Mouse (Mus musculus): ENCODE results near the gene Gfra1. TPM values are rescaled to one million over a fixed set of nuclear protein-coding genes. Genes with fewer than 3 reads are reported as not detected.

Gene Gfra1
- polyA plus RNA-seq, 1 experiment from 2014 or later: 39.8 TPM

- Histone ChIP-seq H3K9me3 (no peaks in the 10 kb centered on the region), H3K4me1 (replicated peaks) (peaks cover 20% of the 10 kb centered on the region), H3K27ac (replicated peaks) (no peak overlapping the region), H3K9ac (no peak overlapping the region), H3K4me2 (no peak overlapping the region), H3K4me3 (no peak overlapping the region), H3K27me3 (no peaks in the 10 kb centered on the region), H3K36me3 (no peaks in the 10 kb centered on the region)
- ATAC-seq (ENCODE audit: low FRiP score, low read depth): no peak
- WGBS: 82% methylated on average over 4 of the region's 4 CpGs
These were observed 16.9 kb downstream of the Gfra1 start for GRCm38 (mm10) chr19:58438762-58439161.

- no peak for ATAC-seq (ENCODE audit: low FRiP score, low read depth)
- WGBS: 42% methylated on average over 10 of the region's 10 CpGs
- no peak overlapping the region for H3K4me2 ChIP-seq
- no peaks in the 10 kb centered on the region for H3K9me3 ChIP-seq
- H3K27me3 ChIP-seq: no peaks in the 10 kb centered on the region
- H3K36me3 ChIP-seq: no peaks in the 10 kb centered on the region
- H3K27ac ChIP-seq (replicated peaks): no peak overlapping the region
- H3K4me1 ChIP-seq (replicated peaks): peaks cover 10% of the 10 kb centered on the region; the same call in 1 of the 2 replicates
- H3K4me3 ChIP-seq: no peak overlapping the region
- no peak overlapping the region for H3K9ac ChIP-seq
These were observed 18.2 kb downstream of the Gfra1 start for GRCm38 (mm10) chr19:58437441-58438071.

- no peak for ATAC-seq (ENCODE audit: low FRiP score, low read depth)
- 81% methylated on average over 3 of the region's 3 CpGs for WGBS
- H3K27ac ChIP-seq (replicated peaks): no peak overlapping the region
- 0 out of 2 replicates have a peak, but pooled peaks cover 8% of the 10 kb centered on the region for H3K4me1 ChIP-seq (replicated peaks)
- no peaks in the 10 kb centered on the region for H3K27me3 ChIP-seq
- H3K9ac ChIP-seq: no peak overlapping the region
- H3K9me3 ChIP-seq: no peaks in the 10 kb centered on the region
- H3K36me3 ChIP-seq: no peaks in the 10 kb centered on the region
- H3K4me2 ChIP-seq: no peak overlapping the region
- H3K4me3 ChIP-seq: no peak overlapping the region
These were observed 18.8 kb downstream of the Gfra1 start for GRCm38 (mm10) chr19:58436874-58437273.

- no peak overlapping the region for H3K4me3 ChIP-seq
- H3K9me3 ChIP-seq: no peaks in the 10 kb centered on the region
- H3K36me3 ChIP-seq: no peaks in the 10 kb centered on the region
- no peaks in the 10 kb centered on the region for H3K27me3 ChIP-seq
- H3K4me2 ChIP-seq: no peak overlapping the region
- H3K27ac ChIP-seq (replicated peaks): no peak overlapping the region
- 84% methylated on average over 5 of the region's 5 CpGs for WGBS
- H3K4me1 ChIP-seq (replicated peaks): 0 out of 2 replicates have a peak, but pooled peaks cover 8% of the 10 kb centered on the region
- ATAC-seq (ENCODE audit: low FRiP score, low read depth): no peak
- no peak overlapping the region for H3K9ac ChIP-seq
These were observed 19.8 kb downstream of the Gfra1 start for GRCm38 (mm10) chr19:58435877-58436276.

- no peaks in the 10 kb centered on the region for H3K9me3 ChIP-seq
- H3K4me3 ChIP-seq: no peak overlapping the region
- WGBS: 79% methylated on average over 5 of the region's 5 CpGs
- no peak for ATAC-seq (ENCODE audit: low FRiP score, low read depth)
- no peak overlapping the region for H3K9ac ChIP-seq
- no peaks in the 10 kb centered on the region for H3K27me3 ChIP-seq
- H3K27ac ChIP-seq (replicated peaks): no peak overlapping the region
- H3K4me2 ChIP-seq: no peak overlapping the region
- H3K4me1 ChIP-seq (replicated peaks): 0 out of 2 replicates have a peak, but pooled peaks cover 8% of the 10 kb centered on the region
- H3K36me3 ChIP-seq: no peaks in the 10 kb centered on the region
These were observed 22.9 kb downstream of the Gfra1 start for GRCm38 (mm10) chr19:58432840-58433239.

- H3K27me3 ChIP-seq: no peaks in the 10 kb centered on the region
- no peak overlapping the region for H3K27ac ChIP-seq (replicated peaks)
- H3K9ac ChIP-seq: no peak overlapping the region
- no peak for ATAC-seq (ENCODE audit: low FRiP score, low read depth)
- 88% methylated on average over 4 of the region's 4 CpGs for WGBS
- no peak overlapping the region for H3K4me3 ChIP-seq
- H3K36me3 ChIP-seq: no peaks in the 10 kb centered on the region
- no peak overlapping the region for H3K4me2 ChIP-seq
- H3K9me3 ChIP-seq: no peaks in the 10 kb centered on the region
- no peaks in the 10 kb centered on the region for H3K4me1 ChIP-seq (replicated peaks)
These were observed 27.2 kb downstream of the Gfra1 start for GRCm38 (mm10) chr19:58428546-58428945.

GRCm38 (mm10) chr19:58427348-58427747 lies 28.4 kb downstream of the Gfra1 start:
- H3K4me1 ChIP-seq (replicated peaks): no peaks in the 10 kb centered on the region
- H3K27me3 ChIP-seq: no peaks in the 10 kb centered on the region
- H3K4me3 ChIP-seq: no peak overlapping the region
- WGBS: 96% methylated on average over 2 of the region's 2 CpGs
- H3K9ac ChIP-seq: no peak overlapping the region
- ATAC-seq (ENCODE audit: low FRiP score, low read depth): no peak
- H3K9me3 ChIP-seq: no peaks in the 10 kb centered on the region
- H3K27ac ChIP-seq (replicated peaks): no peak overlapping the region
- H3K4me2 ChIP-seq: no peak overlapping the region
- H3K36me3 ChIP-seq: no peaks in the 10 kb centered on the region

GRCm38 (mm10) chr19:58424928-58425327 lies 30.8 kb downstream of the Gfra1 start:
- H3K9me3 ChIP-seq: no peaks in the 10 kb centered on the region
- H3K36me3 ChIP-seq: no peaks in the 10 kb centered on the region
- no peak overlapping the region for H3K27ac ChIP-seq (replicated peaks)
- no peaks in the 10 kb centered on the region for H3K27me3 ChIP-seq
- no peak overlapping the region for H3K9ac ChIP-seq
- 91% methylated on average over 2 of the region's 2 CpGs for WGBS
- no peaks in the 10 kb centered on the region; the same call in 1 of the 2 replicates for H3K4me1 ChIP-seq (replicated peaks)
- H3K4me2 ChIP-seq: no peak overlapping the region
- no peak overlapping the region for H3K4me3 ChIP-seq
- no peak for ATAC-seq (ENCODE audit: low FRiP score, low read depth)

- 84% methylated on average over 3 of the region's 3 CpGs for WGBS
- no peak overlapping the region for H3K4me2 ChIP-seq
- no peak overlapping the region for H3K4me3 ChIP-seq
- no peak for ATAC-seq (ENCODE audit: low FRiP score, low read depth)
- no peak overlapping the region for H3K27ac ChIP-seq (replicated peaks)
- no peaks in the 10 kb centered on the region; the same call in 1 of the 2 replicates for H3K4me1 ChIP-seq (replicated peaks)
- H3K9ac ChIP-seq: no peak overlapping the region
- no peaks in the 10 kb centered on the region for H3K9me3 ChIP-seq
- H3K27me3 ChIP-seq: no peaks in the 10 kb centered on the region
- no peaks in the 10 kb centered on the region for H3K36me3 ChIP-seq
These were observed 31.5 kb downstream of the Gfra1 start for GRCm38 (mm10) chr19:58424179-58424578.

GRCm38 (mm10) chr19:58422916-58423493 lies 32.7 kb downstream of the Gfra1 start:
- no peak overlapping the region for H3K27ac ChIP-seq (replicated peaks)
- no peaks in the 10 kb centered on the region for H3K9me3 ChIP-seq
- H3K4me3 ChIP-seq: no peak overlapping the region
- ATAC-seq (ENCODE audit: low FRiP score, low read depth): no peak
- no peaks in the 10 kb centered on the region for H3K27me3 ChIP-seq
- no peaks in the 10 kb centered on the region; the same call in 1 of the 2 replicates for H3K4me1 ChIP-seq (replicated peaks)
- H3K4me2 ChIP-seq: no peak overlapping the region
- WGBS: 79% methylated on average over 4 of the region's 4 CpGs
- H3K36me3 ChIP-seq: no peaks in the 10 kb centered on the region
- H3K9ac ChIP-seq: no peak overlapping the region

- Histone ChIP-seq H3K36me3 (no peaks in the 10 kb centered on the region), H3K27me3 (no peaks in the 10 kb centered on the region), H3K9me3 (no peaks in the 10 kb centered on the region), H3K4me3 (no peak overlapping the region), H3K4me1 (replicated peaks) (no peaks in the 10 kb centered on the region; the same call in 1 of the 2 replicates), H3K27ac (replicated peaks) (no peak overlapping the region), H3K4me2 (no peak overlapping the region), H3K9ac (no peak overlapping the region)
- no peak for ATAC-seq (ENCODE audit: low FRiP score, low read depth)
- WGBS: 52% methylated on average over 3 of the region's 3 CpGs
These were observed 36.0 kb downstream of the Gfra1 start for GRCm38 (mm10) chr19:58419685-58420084.

- Histone ChIP-seq H3K9me3 (no peaks in the 10 kb centered on the region), H3K27ac (replicated peaks) (no peak overlapping the region), H3K36me3 (no peaks in the 10 kb centered on the region), H3K4me3 (no peak overlapping the region), H3K9ac (no peak overlapping the region), H3K4me2 (no peak overlapping the region), H3K27me3 (no peaks in the 10 kb centered on the region), H3K4me1 (replicated peaks) (no peaks in the 10 kb centered on the region; the same call in 1 of the 2 replicates)
- ATAC-seq (ENCODE audit: low FRiP score, low read depth): no peak
- 77% methylated on average over 3 of the region's 3 CpGs for WGBS
These were observed 36.4 kb downstream of the Gfra1 start for GRCm38 (mm10) chr19:58419278-58419677.
